Mouse (Mus musculus) myocyte (in vitro differentiated cells): ENCODE results near the gene Cnn1.

ENCODE experiments used
- CEBPB ChIP-seq: IDR thresholded peaks from 2 replicates; pipeline ENCODE4 v1.6.1; 2011; ENCODE audit warnings: mild to moderate bottlenecking, moderate library complexity; ENCODE audit not compliant: poor library complexity, insufficient read depth, severe bottlenecking
- E2F4 ChIP-seq: IDR thresholded peaks from one replicate; pipeline ENCODE4 v1.6.1; 2011; ENCODE audit warnings: mild to moderate bottlenecking, control low read depth, moderate library complexity; ENCODE audit not compliant: insufficient read depth
- MAX ChIP-seq: IDR thresholded peaks from one replicate; pipeline ENCODE4 v1.6.1; 2011; ENCODE audit warnings: low read depth, mild to moderate bottlenecking, control low read depth
- MYOD1 ChIP-seq, 3 experiments: IDR thresholded peaks; one replicate each; pipeline ENCODE4 v1.6.1; 2011; ENCODE audit warnings: control low read depth in 2 of 3, low read depth in 2 of 3, mild to moderate bottlenecking in 2 of 3, moderate library complexity in 1 of 3; ENCODE audit not compliant: insufficient read length in 2 of 3, control insufficient read depth in 1 of 3
- MYOG ChIP-seq, 3 experiments: IDR thresholded peaks; one replicate each; pipeline ENCODE4 v1.6.1; 2011; ENCODE audit warnings: control low read depth in 2 of 3, low read depth in 2 of 3, mild to moderate bottlenecking in 2 of 3; ENCODE audit not compliant: insufficient read length in 2 of 3, control insufficient read depth in 1 of 3, insufficient read depth in 1 of 3
- POLR2A ChIP-seq: IDR thresholded peaks from one replicate; pipeline ENCODE4 v1.6.1; 2011; ENCODE audit warnings: low read depth, mild to moderate bottlenecking, control low read depth, moderate library complexity; ENCODE audit not compliant: insufficient read length
- POLR2AphosphoS2 ChIP-seq: IDR thresholded peaks from one replicate; pipeline ENCODE4 v1.6.1; 2011; ENCODE audit warnings: low read depth, control low read depth; ENCODE audit not compliant: insufficient read length
- REST ChIP-seq: IDR thresholded peaks from one replicate; pipeline ENCODE4 v1.6.1; 2011; ENCODE audit warnings: mild to moderate bottlenecking, control low read depth, moderate library complexity; ENCODE audit not compliant: insufficient read depth, insufficient read length
- TCF12 ChIP-seq: IDR thresholded peaks from one replicate; pipeline ENCODE4 v1.6.1; 2011; ENCODE audit warnings: mild to moderate bottlenecking, control low read depth; ENCODE audit not compliant: poor library complexity, insufficient read depth, severe bottlenecking
- USF1 ChIP-seq: IDR thresholded peaks from one replicate; pipeline ENCODE4 v1.6.1; 2011; ENCODE audit warnings: low read depth, mild to moderate bottlenecking, control low read depth, moderate library complexity

DNA sequence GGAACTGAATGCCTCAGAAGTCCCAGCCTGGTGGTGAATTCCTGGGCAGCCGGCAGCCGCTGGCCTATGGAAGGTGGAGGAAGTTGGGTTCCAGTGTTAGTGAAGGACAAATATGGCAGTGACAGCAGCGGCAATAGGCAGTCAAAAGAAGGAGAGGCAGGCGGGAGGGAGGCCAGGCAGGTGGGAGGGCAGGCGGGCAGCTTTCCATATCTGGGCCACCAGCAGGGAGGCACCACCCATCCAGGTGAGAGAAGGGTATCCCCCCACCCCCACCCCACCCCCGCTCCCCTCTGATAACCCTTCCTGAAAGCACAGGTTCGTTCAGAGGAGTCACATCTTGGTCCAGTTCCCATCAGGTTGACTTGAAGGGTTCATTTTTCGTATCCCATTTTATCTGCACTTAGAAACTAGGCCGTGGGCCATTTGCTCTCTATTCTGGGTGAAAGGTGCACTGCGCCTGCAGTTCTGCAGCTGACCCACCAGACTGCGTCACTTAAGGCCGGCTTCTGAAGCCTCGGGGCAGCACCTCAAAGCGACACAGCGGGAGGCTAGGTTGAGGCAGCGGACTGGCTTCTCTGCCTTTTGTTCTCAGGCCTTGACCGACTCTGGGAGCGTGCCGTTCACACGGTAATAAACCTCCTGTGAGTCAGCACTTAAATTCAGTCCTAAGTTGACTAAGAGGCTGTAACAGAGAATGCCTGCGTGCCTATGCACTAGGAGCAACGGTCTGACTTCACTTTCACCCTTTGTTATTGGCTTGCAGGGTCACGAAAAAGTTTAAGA lies 37.9 kb downstream of the Cnn1 start:
- TF ChIP-seq POLR2A (no peak), USF1 (no peak), POLR2AphosphoS2 (no peak), REST (no peak), E2F4 (no peak), MYOG (IDR thresholded peaks at IDR 0.05; ENCODE audit: control insufficient read depth in 1 of 3, insufficient read depth in 1 of 3, insufficient read length in 2 of 3, low read depth in 2 of 3) (no peak), MAX (no peak), CEBPB (no peak), TCF12 (no peak), MYOD1 (IDR thresholded peaks at IDR 0.05; ENCODE audit: control insufficient read depth in 1 of 3, insufficient read length in 2 of 3, low read depth in 2 of 3) (no peak)
